Mouse (Mus musculus) forebrain, embryonic 11.5 days (tissue): ENCODE measurements at regions not wholly inside any gene's neighbourhood (a gene's known extent, or its start where the extent isn't known, plus 50 kb on each side); places are given as distances from the start of the nearest gene placed in this dataset.
A peak's percentile ranks its signal among the peaks of the same experiment; 100 is the strongest.

Source experiments
- ATAC-seq: fragments of 200-750 bp; cut with Nextera tagmentation; replicated peaks from 2 replicates; pipeline ENCODE4 v1.8.0; 2017; ENCODE audit warnings: moderate TSS enrichment; ENCODE audit not compliant: low FRiP score
- DNase-seq: peaks from one replicate; pipeline ENCODE4 v3.0.0-alpha.2; 2017; ENCODE audit warnings: low spot score
- H3K27ac ChIP-seq: fragments of 300-500 bp; sonication (generic); 2 replicates; pipeline ENCODE4 v1.5.1; 2014; ENCODE audit warnings: low read depth, low read length
- H3K27me3 ChIP-seq: fragments of 300-500 bp; sonication (generic); 2 replicates; pipeline ENCODE4 v1.6.1; 2014; ENCODE audit warnings: mild to moderate bottlenecking, low read length, mixed read lengths; ENCODE audit not compliant: control insufficient read depth, insufficient read depth
- H3K36me3 ChIP-seq: fragments of 300-500 bp; sonication (generic); 2 replicates; pipeline ENCODE4 v1.6.1; 2014; ENCODE audit warnings: mild to moderate bottlenecking, low read length, moderate library complexity, mixed read lengths; ENCODE audit not compliant: control insufficient read depth, insufficient read depth
- H3K4me1 ChIP-seq: fragments of 300-500 bp; sonication (generic); replicated peaks from 2 replicates; pipeline ENCODE4 v1.6.1; 2014; ENCODE audit warnings: low read length, mixed read lengths; ENCODE audit not compliant: control insufficient read depth, insufficient read depth
- H3K4me2 ChIP-seq: fragments of 300-500 bp; sonication (generic); 2 replicates; pipeline ENCODE4 v1.6.1; 2014; ENCODE audit warnings: low read depth, mild to moderate bottlenecking, low read length, moderate library complexity, mixed read lengths; ENCODE audit not compliant: severe bottlenecking
- H3K4me3 ChIP-seq: fragments of 300-500 bp; sonication (generic); 2 replicates; pipeline ENCODE4 v1.5.1; 2014; ENCODE audit warnings: low read depth, low read length
- H3K9ac ChIP-seq: fragments of 300-500 bp; sonication (generic); 2 replicates; pipeline ENCODE4 v1.6.1; 2014; ENCODE audit warnings: low read length
- H3K9me3 ChIP-seq: fragments of 300-500 bp; sonication (generic); 2 replicates; pipeline ENCODE4 v1.6.1; 2016; ENCODE audit warnings: low read length, mixed read lengths; ENCODE audit not compliant: control insufficient read depth
- WGBS: fragments of 180-500 bp; shearing (Covaris S2); extraction: QIAGEN DNeasy Blood & Tissue Kit; methylation state at CpG from one replicate; pipeline ENCODE4 v1.1.7; 2014; 5-methylcytosine and 5-hydroxymethylcytosine counted together

GRCm38 (mm10) chr13:59905488-59905887, 82.5 kb upstream of the Tut7 start:
- H3K4me2 ChIP-seq = no peak overlapping the region
- no peak for DNase-seq
- no peaks in the 10 kb centered on the region; the same call in 1 of the 2 replicates for H3K9me3 ChIP-seq
- H3K27ac ChIP-seq = no peak overlapping the region
- H3K4me1 ChIP-seq = no peaks in the 10 kb centered on the region; the same call in 1 of the 2 replicates
- no peak overlapping the region for H3K9ac ChIP-seq
- no peaks in the 10 kb centered on the region for H3K36me3 ChIP-seq
- no peaks in the 10 kb centered on the region for H3K27me3 ChIP-seq
- no peak overlapping the region for H3K4me3 ChIP-seq
- no peak for ATAC-seq
- WGBS = 79% methylated on average over 3 of the region's 3 CpGs

- 93% methylated on average over 1 of the region's 1 CpGs for WGBS
- H3K9ac ChIP-seq = no peak overlapping the region
- H3K36me3 ChIP-seq = no peaks in the 10 kb centered on the region
- no peaks in the 10 kb centered on the region; the same call in 1 of the 2 replicates for H3K4me1 ChIP-seq
- no peak for DNase-seq
- H3K4me2 ChIP-seq = no peak overlapping the region
- H3K9me3 ChIP-seq = no peaks in the 10 kb centered on the region; the same call in 1 of the 2 replicates
- H3K27ac ChIP-seq = no peak overlapping the region
- no peaks in the 10 kb centered on the region for H3K27me3 ChIP-seq
- no peak overlapping the region for H3K4me3 ChIP-seq
- ATAC-seq = no peak
These were observed 81.5 kb upstream of the Tut7 start for GRCm38 (mm10) chr13:59904415-59904814.

GRCm38 (mm10) chr13:59899521-59899920, 76.6 kb upstream of the Tut7 start:
- no peak for DNase-seq
- no peak overlapping the region for H3K27ac ChIP-seq
- 57% methylated on average over 7 of the region's 7 CpGs for WGBS

GRCm38 (mm10) chr13:59895754-59896153, 72.8 kb upstream of the Tut7 start:
- Histone ChIP-seq H3K4me3 (no peak overlapping the region), H3K9me3 (no peaks in the 10 kb centered on the region; the same call in 1 of the 2 replicates), H3K27ac (no peak overlapping the region), H3K27me3 (no peaks in the 10 kb centered on the region), H3K36me3 (no peaks in the 10 kb centered on the region), H3K4me1 (peaks cover 2% of the 10 kb centered on the region), H3K4me2 (no peak overlapping the region), H3K9ac (no peak overlapping the region)
- no peak for DNase-seq
- no peak for ATAC-seq
- WGBS = 96% methylated on average over 2 of the region's 2 CpGs

More at GRCm38 (mm10) chr13:59899521-59899920, 76.6 kb upstream of the Tut7 start:
- no peak for ATAC-seq
- Histone ChIP-seq H3K36me3 (no peaks in the 10 kb centered on the region), H3K4me3 (no peak overlapping the region), H3K9me3 (no peaks in the 10 kb centered on the region; the same call in 1 of the 2 replicates), H3K9ac (no peak overlapping the region), H3K27me3 (no peaks in the 10 kb centered on the region), H3K4me1 (no peaks in the 10 kb centered on the region; the same call in 1 of the 2 replicates), H3K4me2 (no peak overlapping the region)

GRCm38 (mm10) chr13:59894094-59894493, 71.1 kb upstream of the Tut7 start:
- Histone ChIP-seq H3K36me3 (no peaks in the 10 kb centered on the region), H3K4me2 (no peak overlapping the region), H3K4me3 (no peak overlapping the region), H3K27ac (no peak overlapping the region), H3K27me3 (no peaks in the 10 kb centered on the region), H3K4me1 (peaks cover 4% of the 10 kb centered on the region), H3K9me3 (no peaks in the 10 kb centered on the region; the same call in 1 of the 2 replicates), H3K9ac (no peak overlapping the region)
- no peak for DNase-seq
- 75% methylated on average over 5 of the region's 5 CpGs for whole genome bisulfite sequencing
- ATAC-seq = no peak

GRCm38 (mm10) chr13:59892961-59893360, 70.0 kb upstream of the Tut7 start:
- no peaks in the 10 kb centered on the region; the same call in 1 of the 2 replicates for H3K9me3 ChIP-seq
- H3K36me3 ChIP-seq = no peaks in the 10 kb centered on the region
- H3K27me3 ChIP-seq = no peaks in the 10 kb centered on the region
- 79% methylated on average over 8 of the region's 8 CpGs for whole genome bisulfite sequencing
- DNase-seq (no peak), ATAC-seq (no peak)
- peaks cover 4% of the 10 kb centered on the region for H3K4me1 ChIP-seq
- no peak overlapping the region for H3K9ac ChIP-seq
- no peak overlapping the region for H3K4me2 ChIP-seq
- H3K27ac ChIP-seq = no peak overlapping the region
- no peak overlapping the region for H3K4me3 ChIP-seq

GRCm38 (mm10) chr13:59892340-59892739, 69.4 kb upstream of the Tut7 start:
- Histone ChIP-seq H3K4me1 (peaks cover 4% of the 10 kb centered on the region), H3K36me3 (no peaks in the 10 kb centered on the region), H3K9me3 (no peaks in the 10 kb centered on the region; the same call in 1 of the 2 replicates), H3K4me3 (no peak overlapping the region), H3K4me2 (no peak overlapping the region), H3K27me3 (no peaks in the 10 kb centered on the region), H3K27ac (no peak overlapping the region), H3K9ac (no peak overlapping the region)
- DNase-seq = no peak
- no peak for ATAC-seq
- WGBS = 50% methylated on average over 9 of the region's 9 CpGs

- Histone ChIP-seq H3K36me3 (no peaks in the 10 kb centered on the region), H3K4me2 (no peak overlapping the region), H3K9me3 (no peaks in the 10 kb centered on the region; the same call in 1 of the 2 replicates), H3K9ac (no peak overlapping the region), H3K4me1 (peaks cover 4% of the 10 kb centered on the region), H3K4me3 (no peak overlapping the region), H3K27ac (no peak overlapping the region), H3K27me3 (no peaks in the 10 kb centered on the region)
- 45% methylated on average over 8 of the region's 8 CpGs for WGBS
- no peak for DNase-seq
- no peak for ATAC-seq
These were observed 68.8 kb upstream of the Tut7 start for GRCm38 (mm10) chr13:59891737-59892136.

GRCm38 (mm10) chr13:59889468-59890117, 66.6 kb upstream of the Tut7 start:
- peak; percentile 76 for ATAC-seq
- WGBS = 21% methylated on average over 10 of the region's 10 CpGs
- H3K4me3 ChIP-seq = no peak overlapping the region
- no peak overlapping the region for H3K4me2 ChIP-seq
- no peaks in the 10 kb centered on the region for H3K9me3 ChIP-seq
- no peaks in the 10 kb centered on the region for H3K27me3 ChIP-seq
- H3K36me3 ChIP-seq = no peaks in the 10 kb centered on the region
- no peak overlapping the region for H3K9ac ChIP-seq
- no peak overlapping the region for H3K27ac ChIP-seq
- H3K4me1 ChIP-seq = peaks cover 4% of the 10 kb centered on the region
- DNase-seq = peak; percentile 79
